Mouse (Mus musculus) left cerebral cortex, adult 11 months (tissue): Measurements from ENCODE around the gene Snx1.

Experiments used
- DNase-seq: peaks from one replicate; pipeline ENCODE4 v3.0.0; 2022; ENCODE audit warnings: low spot score

Snx1 gene

GRCm38 (mm10) chr9:66088411-66088810 is 38.0 kb downstream of the Snx1 start:
- no peak for DNase-seq

DNA sequence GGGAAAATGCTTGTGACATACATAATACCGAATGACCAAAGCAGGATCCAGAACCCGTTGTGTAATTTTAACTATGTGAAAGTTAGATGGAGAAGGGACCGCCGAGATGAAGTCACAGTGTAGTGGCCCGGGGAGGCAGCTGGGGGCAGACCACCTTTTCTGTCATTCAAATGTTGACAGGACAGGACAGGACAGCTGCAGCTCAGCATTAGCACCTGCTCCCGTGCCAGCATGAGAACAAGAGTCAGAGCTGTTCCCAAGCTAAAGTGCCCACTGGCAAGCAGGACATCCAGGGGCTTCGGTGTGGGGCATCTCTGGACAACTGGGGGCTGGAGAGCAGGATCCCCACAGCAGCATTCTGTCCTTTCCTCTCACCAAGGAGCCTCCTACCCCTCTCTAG is 39.3 kb downstream of the Snx1 start:
- DNase-seq = no peak

DNA sequence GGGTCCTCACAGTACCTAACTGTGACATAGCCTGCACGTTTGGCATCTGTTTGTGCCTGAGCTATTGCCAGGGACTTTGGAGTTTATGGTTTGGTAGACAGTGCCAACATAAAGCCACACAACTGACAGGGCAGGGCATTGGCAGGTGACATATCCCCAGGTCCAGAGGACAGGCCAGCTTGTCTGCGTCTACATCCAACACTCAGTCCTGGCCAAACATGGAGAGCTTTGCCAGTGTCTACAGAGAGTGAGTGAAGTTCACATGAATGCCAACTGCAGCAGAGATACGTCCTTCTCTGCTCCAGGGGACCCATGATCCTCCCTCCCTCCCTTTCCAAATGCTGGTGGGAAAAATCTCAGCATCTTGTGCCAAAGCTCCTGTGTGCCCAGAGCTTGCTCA is 42.2 kb downstream of the Snx1 start:
- DNase-seq = no peak

DNA sequence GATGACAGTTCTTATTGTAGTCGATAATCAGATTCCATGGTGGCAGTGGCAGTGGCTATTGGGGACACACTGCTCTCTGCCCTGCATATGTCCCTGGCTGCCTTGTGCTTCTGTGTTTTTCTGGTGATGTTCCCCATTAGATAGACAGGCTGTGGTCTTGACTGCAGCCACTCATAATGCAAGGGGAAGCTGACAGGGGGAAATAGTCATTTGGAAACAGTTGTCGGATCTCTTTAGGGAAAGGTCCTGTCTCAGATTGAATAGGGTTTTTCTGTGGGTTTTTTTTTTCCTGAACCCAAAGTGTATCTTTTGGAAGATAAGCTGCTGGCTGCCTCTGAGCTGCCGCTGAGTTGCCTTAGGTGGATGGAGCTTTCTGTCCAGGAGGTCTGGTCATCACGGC is 44.4 kb downstream of the Snx1 start:
- DNase-seq = no peak

GRCm38 (mm10) chr9:66080804-66081459 is 45.5 kb downstream of the Snx1 start:
- no peak for DNase-seq

GRCm38 (mm10) chr9:66078493-66078892 is 47.9 kb downstream of the Snx1 start:
- DNase-seq = no peak

DNA sequence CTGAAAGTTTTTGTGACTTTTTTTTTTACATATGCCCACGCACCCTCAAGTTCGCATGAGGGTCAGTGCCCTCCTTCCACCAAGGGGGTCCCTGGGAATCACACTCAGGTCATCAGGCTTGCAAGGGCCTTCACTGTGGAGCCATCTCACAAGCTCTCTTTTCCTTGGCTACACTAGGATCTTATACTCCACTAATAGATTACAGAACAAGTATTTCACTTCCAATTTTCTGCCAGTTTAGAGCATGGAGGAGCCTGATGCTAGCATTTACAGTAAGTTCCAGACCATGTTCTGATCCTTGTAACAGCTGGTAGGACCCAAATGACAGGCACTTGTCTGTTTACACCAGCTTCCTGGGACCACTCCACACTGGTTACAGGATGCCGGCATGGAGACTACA is 48.3 kb downstream of the Snx1 start:
- DNase-seq = no peak

DNA sequence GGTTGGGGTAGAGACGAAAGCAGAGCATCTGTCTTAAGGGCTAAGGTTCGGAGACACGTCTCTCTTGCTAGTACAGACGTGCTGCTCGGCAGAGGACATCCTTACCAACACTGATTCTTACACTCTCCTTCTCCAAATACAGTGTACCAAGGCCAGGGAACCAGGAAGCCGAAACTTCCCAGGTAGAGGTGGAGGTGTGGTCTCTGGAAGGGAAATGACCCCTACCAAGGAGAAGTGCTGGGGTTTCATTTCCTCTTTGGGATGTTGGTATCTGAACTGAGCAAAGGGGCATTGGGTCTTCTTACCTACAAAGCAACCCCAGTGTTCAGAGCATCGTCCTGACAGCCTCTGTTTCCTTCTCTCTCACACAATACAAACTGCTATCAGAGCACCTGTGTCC is 53.6 kb downstream of the Snx1 start:
- no peak for DNase-seq

DNA sequence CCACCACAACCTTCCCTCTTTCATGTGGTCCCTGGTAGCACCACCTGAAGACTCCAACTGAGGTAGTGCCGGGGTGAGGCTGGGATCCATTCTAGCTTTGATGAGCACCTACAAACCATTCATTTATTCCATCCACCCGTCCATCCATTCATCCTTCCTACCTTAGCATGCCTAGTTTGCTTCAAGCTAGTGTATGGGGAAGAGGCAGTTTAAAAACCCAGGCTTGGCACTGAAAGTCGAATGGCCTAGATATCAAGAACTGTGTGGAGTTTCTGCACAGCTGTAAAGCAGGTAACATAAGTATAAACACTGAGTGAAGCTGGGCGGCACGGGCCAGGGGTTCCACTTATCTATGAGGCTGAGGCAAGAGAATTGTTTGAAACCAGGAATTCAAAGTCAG is 56.2 kb downstream of the Snx1 start:
- no peak for DNase-seq

- DNase-seq = peak; percentile 53
Observed at GRCm38 (mm10) chr9:66069583-66069982, 56.8 kb downstream of the Snx1 start, which contains the start of gene Snx22. Gene Snx22 (minus strand): TSS chr9:66069719.

- DNase-seq = no peak
Observed at GRCm38 (mm10) chr9:66068971-66069391, 57.4 kb downstream of the Snx1 start.

- no peak for DNase-seq
Observed at GRCm38 (mm10) chr9:66068056-66068455, 58.3 kb downstream of the Snx1 start.

DNA sequence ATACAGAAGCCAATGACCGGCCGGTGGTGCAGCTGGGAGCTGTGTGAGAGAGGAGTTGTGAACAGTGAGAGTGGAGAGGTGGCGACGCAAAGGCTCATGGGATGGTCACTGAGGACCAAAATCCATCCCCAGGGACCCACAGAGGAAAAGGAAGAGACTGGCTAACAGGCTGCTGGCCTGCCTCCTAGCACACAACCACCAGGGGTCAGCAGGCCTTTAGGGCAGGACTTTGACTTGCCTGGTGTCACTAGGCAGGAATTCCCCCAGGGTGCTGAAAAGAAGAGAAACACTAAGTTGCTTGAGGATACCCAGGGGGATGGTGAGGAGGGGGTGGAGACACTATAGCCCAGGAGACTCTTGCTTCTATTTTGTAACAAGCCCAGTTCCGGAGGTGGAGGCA is 58.8 kb downstream of the Snx1 start:
- DNase-seq = no peak

DNA sequence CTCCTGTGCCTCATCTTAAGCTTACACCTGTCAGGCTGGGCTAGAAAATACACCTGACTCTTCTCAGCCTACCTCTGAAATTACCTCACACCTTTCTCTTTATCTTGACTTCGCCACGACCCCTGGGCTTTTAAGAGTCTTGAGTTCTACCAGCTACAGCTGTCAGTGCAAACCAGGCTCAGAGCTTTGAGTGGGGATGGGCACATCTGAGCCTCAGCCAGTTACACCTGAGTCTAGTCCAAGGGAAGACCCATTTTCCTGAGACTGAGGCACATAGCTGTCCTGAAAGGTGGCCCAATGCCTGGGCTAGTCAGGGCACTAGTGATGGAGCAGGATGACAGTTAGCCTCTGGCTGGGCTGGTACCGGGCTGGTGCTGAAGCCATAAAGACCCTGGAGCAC is 59.6 kb downstream of the Snx1 start:
- no peak for DNase-seq

- DNase-seq = no peak
Observed at GRCm38 (mm10) chr9:66064316-66064715, 62.1 kb downstream of the Snx1 start.

- no peak for DNase-seq
Observed at GRCm38 (mm10) chr9:66063446-66063845, 62.9 kb downstream of the Snx1 start.

DNA sequence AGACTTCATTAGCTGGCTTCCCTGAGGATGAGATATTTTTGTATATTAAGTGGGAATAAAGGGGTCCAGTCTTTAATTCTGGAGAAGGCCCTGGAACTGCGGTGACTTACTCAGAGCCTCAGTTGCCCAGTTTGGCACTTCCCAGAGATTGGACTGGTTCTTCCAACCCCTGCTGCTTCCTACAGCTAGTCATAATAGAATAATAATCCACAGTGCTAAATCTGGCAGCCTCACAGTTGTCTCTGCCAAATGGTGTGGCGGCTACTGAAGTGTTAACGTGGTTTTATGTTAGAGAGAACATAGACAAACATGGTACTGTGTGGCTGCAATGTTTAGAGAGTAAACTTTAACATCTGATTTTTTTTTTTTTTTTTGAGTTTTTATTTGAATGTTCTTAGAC is 64.7 kb downstream of the Snx1 start:
- no peak for DNase-seq

DNA sequence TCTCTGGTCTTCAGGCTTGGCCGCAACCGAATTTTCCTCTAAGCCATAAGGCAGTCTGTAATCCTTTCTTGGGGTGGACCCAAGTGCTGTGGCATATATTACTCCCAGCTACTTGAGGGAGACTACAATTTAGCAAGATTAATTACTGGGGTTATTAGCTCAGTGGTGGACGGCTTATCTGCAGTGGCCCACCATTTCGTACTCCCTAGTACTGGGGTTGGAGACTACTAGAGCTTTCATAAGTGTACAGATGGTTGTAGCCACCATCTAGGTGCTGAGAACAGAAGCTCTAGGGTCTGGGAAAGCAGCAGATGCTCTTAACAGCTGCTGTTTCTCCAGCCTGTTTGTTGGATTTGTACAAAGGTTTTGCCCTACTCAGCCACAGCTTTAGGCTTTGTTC is 65.4 kb downstream of the Snx1 start:
- no peak for DNase-seq

DNA sequence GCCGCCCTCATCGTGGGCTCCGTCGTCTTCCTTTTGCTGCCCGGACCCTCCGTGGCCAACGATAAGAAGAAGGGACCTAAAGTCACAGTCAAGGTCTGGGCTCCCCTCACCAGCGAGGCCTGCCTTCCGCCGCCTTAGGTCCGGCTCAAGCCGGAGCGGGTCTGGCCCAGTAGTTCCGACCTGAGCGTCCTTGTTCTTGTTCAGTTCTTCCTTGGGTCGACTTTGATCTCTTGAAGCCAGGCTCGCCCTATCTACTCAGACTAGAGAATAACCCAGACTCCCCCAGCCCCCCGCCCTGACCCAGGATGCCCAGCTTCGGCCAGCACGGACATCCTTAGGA is 66.1 kb downstream of the Snx1 start:
- DNase-seq = no peak

DNA sequence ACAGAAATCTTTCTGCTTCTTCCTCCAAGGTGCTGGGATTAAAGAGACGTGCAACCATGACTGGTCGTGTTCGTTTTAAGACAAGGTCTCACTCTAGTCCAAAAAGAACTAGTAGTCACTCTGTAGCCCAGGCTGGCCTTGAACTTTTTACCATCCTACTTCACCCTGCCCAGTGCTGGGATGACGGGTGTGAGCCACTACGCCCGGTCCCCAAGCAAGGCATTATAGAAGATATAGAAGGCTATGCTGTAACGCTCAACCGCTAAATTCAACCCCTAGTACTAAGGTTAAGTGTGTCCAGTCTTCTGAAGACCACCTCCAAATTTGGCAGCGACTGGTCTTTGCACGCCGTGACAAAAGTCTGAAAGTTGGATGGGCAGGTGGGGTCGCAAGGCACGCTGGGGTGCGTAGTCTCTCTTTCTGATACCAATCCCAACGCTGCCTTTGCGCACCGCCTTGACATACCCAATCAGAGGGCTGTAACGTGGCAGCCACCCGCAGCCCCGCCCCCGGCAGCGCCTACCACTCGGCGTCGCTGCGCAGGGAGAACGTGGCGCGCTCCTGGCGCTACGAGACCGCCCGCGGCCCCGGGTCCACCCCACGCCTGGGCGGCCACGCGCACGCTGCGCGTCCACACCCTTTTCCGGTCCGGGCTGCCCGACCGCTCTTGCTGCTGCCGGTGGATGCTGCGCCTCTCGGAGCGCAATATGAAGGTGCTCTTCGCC is 66.6 kb downstream of the Snx1 start, which contains the start of gene Ppib:
Gene Ppib, plus strand, starts transcription at position 640 of the 725 bp plus-strand sequence.
- DNase-seq = peak; percentile 97

- DNase-seq = no peak
Observed at GRCm38 (mm10) chr9:66053620-66054019, 72.8 kb downstream of the Snx1 start.

- DNase-seq = no peak
Observed at GRCm38 (mm10) chr9:66052731-66053130, 73.7 kb downstream of the Snx1 start.

GRCm38 (mm10) chr9:66051493-66051892 is 74.9 kb downstream of the Snx1 start:
- no peak for DNase-seq
